ENCODE assay signal across 14 mouse cellular contexts in genomic region chr5:58428265-58428664, GRCm38 (mm10).
DNase-seq lines count a peak whose midpoint lies in the region; ATAC-seq and TF ChIP-seq lines count a peak whose summit lies in the region.
"Had no signal": no experiment of that assay in that cellular context is flagged by ENCODE, and none has a peak within 500 bp of the region (broad histone marks: within the 10 kb centered on the region; RNA-seq: fewer than 3 reads in every experiment).

No protein-coding gene starts in this region.

- no peaks in the 10 kb centered on the region for H3K4me1 ChIP-seq in forebrain, embryonic 16.5 days (replicated peaks; ENCODE audit: control insufficient read depth, insufficient read depth, low read length)
- no peaks in the 10 kb centered on the region for H3K4me1 ChIP-seq in forebrain, embryonic 11.5 days (replicated peaks; ENCODE audit: control insufficient read depth, insufficient read depth, low read length)
- no peaks in the 10 kb centered on the region for H3K4me1 ChIP-seq in hindbrain, postnatal 0 days (ENCODE audit: insufficient read depth, low read length)
- H3K4me1 ChIP-seq in hindbrain, embryonic 10.5 days (replicated peaks): no peaks in the 10 kb centered on the region
- H3K4me1 ChIP-seq: embryonic facial prominence, embryonic 15.5 days; heart, embryonic 15.5 days had no signal

- no peak overlapping the region for H3K27ac ChIP-seq in forebrain, embryonic 16.5 days (ENCODE audit: low read length)
- no peak overlapping the region for H3K27ac ChIP-seq in forebrain, embryonic 11.5 days (ENCODE audit: low read depth, low read length)
- no peak overlapping the region for H3K27ac ChIP-seq in hindbrain, postnatal 0 days
- no peak overlapping the region for H3K27ac ChIP-seq in hindbrain, embryonic 10.5 days
- H3K27ac ChIP-seq: embryonic facial prominence, embryonic 15.5 days; heart, embryonic 15.5 days; liver, embryonic 14.5 days had no signal

- H3K9me3 ChIP-seq in forebrain, embryonic 16.5 days (ENCODE audit: control insufficient read depth, low read length): no peaks in the 10 kb centered on the region
- no peaks in the 10 kb centered on the region for H3K9me3 ChIP-seq in forebrain, embryonic 11.5 days (ENCODE audit: control insufficient read depth, low read length)
- H3K9me3 ChIP-seq in hindbrain, postnatal 0 days (ENCODE audit: low read length): no peaks in the 10 kb centered on the region
- no peaks in the 10 kb centered on the region for H3K9me3 ChIP-seq in hindbrain, embryonic 10.5 days
- H3K9me3 ChIP-seq: embryonic facial prominence, embryonic 15.5 days; heart, embryonic 15.5 days had no signal

- no peaks in the 10 kb centered on the region for H3K36me3 ChIP-seq in forebrain, embryonic 16.5 days (ENCODE audit: control insufficient read depth, insufficient read depth)
- no peaks in the 10 kb centered on the region for H3K36me3 ChIP-seq in forebrain, embryonic 11.5 days (ENCODE audit: control insufficient read depth, insufficient read depth, low read length)
- H3K36me3 ChIP-seq in hindbrain, postnatal 0 days (ENCODE audit: insufficient read depth, low read length): no peaks in the 10 kb centered on the region
- H3K36me3 ChIP-seq in hindbrain, embryonic 10.5 days: no peaks in the 10 kb centered on the region
- H3K36me3 ChIP-seq: embryonic facial prominence, embryonic 15.5 days; heart, embryonic 15.5 days had no signal

- no peak for DNase-seq in forebrain, embryonic 11.5 days (ENCODE audit: low spot score)
- peak; percentile 64 for DNase-seq in hindbrain, postnatal 0 days (ENCODE audit: low spot score)
- no peak for DNase-seq in hindbrain, embryonic 10.5 days (ENCODE audit: low spot score)
- DNase-seq in cerebellum, adult 11 months: peak; percentile 8
- DNase-seq in cerebellum, postnatal 25 days: peak; percentile 81 to 88
- DNase-seq: layer of hippocampus, postnatal 36 days; thymus, postnatal 36 days had no signal

- TF ChIP-seq CTCF in hindbrain, postnatal 0 days (IDR thresholded peaks at IDR 0.05; ENCODE audit: low read depth): no peak

- peak; percentile 33; the same call in 1 of the 2 replicates for ATAC-seq in forebrain, embryonic 16.5 days
- no peak for ATAC-seq in forebrain, embryonic 11.5 days (replicated peaks; ENCODE audit: low FRiP score)
- ATAC-seq in hindbrain, postnatal 0 days: no peak
- no peak for ATAC-seq in erythroid progenitor cell, adult 5-6 weeks (replicated peaks; ENCODE audit: low FRiP score, poor library complexity, severe bottlenecking)
- no peak for ATAC-seq in activated CD4-positive, CD25-positive, alpha-beta regulatory T cell, adult 4 months
- ATAC-seq: Patski had no signal

- H3K9ac ChIP-seq in forebrain, embryonic 16.5 days (replicated peaks; ENCODE audit: low read depth, low read length): no peak overlapping the region
- H3K9ac ChIP-seq in forebrain, embryonic 11.5 days (ENCODE audit: low read length): no peak overlapping the region
- H3K9ac ChIP-seq in hindbrain, postnatal 0 days (replicated peaks; ENCODE audit: low read length): no peak overlapping the region
- H3K9ac ChIP-seq: embryonic facial prominence, embryonic 15.5 days; heart, embryonic 15.5 days; liver, embryonic 14.5 days had no signal

- no peaks in the 10 kb centered on the region for H3K27me3 ChIP-seq in forebrain, embryonic 16.5 days (replicated peaks; ENCODE audit: control insufficient read depth, insufficient read depth, low read length)
- no peaks in the 10 kb centered on the region for H3K27me3 ChIP-seq in forebrain, embryonic 11.5 days (ENCODE audit: control insufficient read depth, insufficient read depth, low read length)
- H3K27me3 ChIP-seq in hindbrain, postnatal 0 days (ENCODE audit: insufficient read depth, low read length): no peaks in the 10 kb centered on the region
- H3K27me3 ChIP-seq in hindbrain, embryonic 10.5 days (ENCODE audit: insufficient read depth, poor library complexity, severe bottlenecking): no peaks in the 10 kb centered on the region
- H3K27me3 ChIP-seq: embryonic facial prominence, embryonic 15.5 days; heart, embryonic 15.5 days had no signal

- 63% methylated on average over 2 of the region's 2 CpGs for WGBS in forebrain, embryonic 16.5 days
- WGBS in forebrain, embryonic 11.5 days: 72% methylated on average over 2 of the region's 2 CpGs
- 41% methylated on average over 2 of the region's 2 CpGs for WGBS in hindbrain, postnatal 0 days
- 78% methylated on average over 2 of the region's 2 CpGs for WGBS in hindbrain, embryonic 10.5 days

- H3K4me2 ChIP-seq in forebrain, embryonic 16.5 days (ENCODE audit: low read length): no peak overlapping the region
- no peak overlapping the region for H3K4me2 ChIP-seq in forebrain, embryonic 11.5 days (ENCODE audit: low read depth, low read length, severe bottlenecking)
- H3K4me2 ChIP-seq in hindbrain, postnatal 0 days (ENCODE audit: low read depth, low read length): no peak overlapping the region
- H3K4me2 ChIP-seq: embryonic facial prominence, embryonic 15.5 days; heart, embryonic 15.5 days had no signal

- no peak overlapping the region for H3K4me3 ChIP-seq in forebrain, embryonic 16.5 days (replicated peaks; ENCODE audit: low read length)
- H3K4me3 ChIP-seq in forebrain, embryonic 11.5 days (ENCODE audit: low read depth, low read length): no peak overlapping the region
- no peak overlapping the region for H3K4me3 ChIP-seq in hindbrain, postnatal 0 days (ENCODE audit: low read length)
- H3K4me3 ChIP-seq in hindbrain, embryonic 10.5 days: no peak overlapping the region
- H3K4me3 ChIP-seq: embryonic facial prominence, embryonic 15.5 days; heart, embryonic 15.5 days had no signal

Comparison
In these comparisons a context has a peak if more than half of its experiments do, and no peak if none do; other contexts are left out.
1. DNase-seq: peak in hindbrain, postnatal 0 days (single experiment), cerebellum, adult 11 months (single experiment) and cerebellum, postnatal 25 days (2 of 2); none in forebrain, embryonic 11.5 days (single experiment) and hindbrain, embryonic 10.5 days (single experiment).